Mouse (Mus musculus) forebrain, embryonic 15.5 days (tissue): ENCODE results near the gene Rps25. TPM values are rescaled to one million over a fixed set of nuclear protein-coding genes. Genes with fewer than 3 reads are reported as not detected.
"Not testable (repeated sequence)": the region's sequence is repeated elsewhere in the genome, so short reads cannot be mapped to it uniquely, and the experiment has no call there.

ENCODE experiments used
- ATAC-seq: fragments of 200-750 bp; cut with Nextera tagmentation; replicated peaks from 2 replicates; pipeline ENCODE4 v1.8.0; 2017; ENCODE audit warnings: mild to moderate bottlenecking, moderate TSS enrichment, moderate library complexity
- H3K27ac ChIP-seq: fragments of 300-500 bp; sonication (generic); replicated peaks from 2 replicates; pipeline ENCODE4 v1.5.1; 2015; ENCODE audit warnings: mild to moderate bottlenecking, inconsistent platforms
- H3K27me3 ChIP-seq: fragments of 300-500 bp; sonication (generic); 2 replicates; pipeline ENCODE4 v1.6.1; 2015; ENCODE audit warnings: inconsistent platforms
- H3K36me3 ChIP-seq: fragments of 300-500 bp; sonication (generic); 2 replicates; pipeline ENCODE4 v1.6.1; 2015; ENCODE audit warnings: mild to moderate bottlenecking, inconsistent platforms
- H3K4me1 ChIP-seq: fragments of 300-500 bp; sonication (generic); 2 replicates; pipeline ENCODE4 v1.6.1; 2015; ENCODE audit warnings: inconsistent platforms
- H3K4me2 ChIP-seq: fragments of 300-500 bp; sonication (generic); replicated peaks from 2 replicates; pipeline ENCODE4 v1.6.1; 2015; ENCODE audit warnings: mild to moderate bottlenecking, inconsistent platforms
- H3K4me3 ChIP-seq: fragments of 300-500 bp; sonication (generic); 2 replicates; pipeline ENCODE4 v1.5.1; 2015; ENCODE audit warnings: mild to moderate bottlenecking, inconsistent platforms
- H3K9ac ChIP-seq: fragments of 300-500 bp; sonication (generic); replicated peaks from 2 replicates; pipeline ENCODE4 v1.6.1; 2015; ENCODE audit warnings: mild to moderate bottlenecking, inconsistent platforms
- H3K9me3 ChIP-seq: fragments of 300-500 bp; sonication (generic); 2 replicates; pipeline ENCODE4 v1.6.1; 2016; ENCODE audit warnings: inconsistent platforms
- WGBS: fragments of 180-500 bp; shearing (Covaris S2); methylation state at CpG from one replicate; pipeline ENCODE4 v1.1.7; 2015; ENCODE audit warnings: mixed read lengths; 5-methylcytosine and 5-hydroxymethylcytosine counted together
- microRNA-seq: library from miRNA; unstranded; fragments of <30 nt; microRNA quantifications from one replicate; pipeline ENCODE4, GENCODE M21; 2016
- polyA plus RNA-seq: library from polyadenylated mRNA; unstranded; fragments of >200 nt; fragmentation: Nextera tagmentation; extraction: Ambion mirVana; gene quantifications from 2 replicates; pipeline ENCODE4 v1.2.1, GENCODE M21; 2015

The Rps25 gene
- polyA plus RNA-seq, 1 experiment from 2014 or later = 1,070 TPM

DNA sequence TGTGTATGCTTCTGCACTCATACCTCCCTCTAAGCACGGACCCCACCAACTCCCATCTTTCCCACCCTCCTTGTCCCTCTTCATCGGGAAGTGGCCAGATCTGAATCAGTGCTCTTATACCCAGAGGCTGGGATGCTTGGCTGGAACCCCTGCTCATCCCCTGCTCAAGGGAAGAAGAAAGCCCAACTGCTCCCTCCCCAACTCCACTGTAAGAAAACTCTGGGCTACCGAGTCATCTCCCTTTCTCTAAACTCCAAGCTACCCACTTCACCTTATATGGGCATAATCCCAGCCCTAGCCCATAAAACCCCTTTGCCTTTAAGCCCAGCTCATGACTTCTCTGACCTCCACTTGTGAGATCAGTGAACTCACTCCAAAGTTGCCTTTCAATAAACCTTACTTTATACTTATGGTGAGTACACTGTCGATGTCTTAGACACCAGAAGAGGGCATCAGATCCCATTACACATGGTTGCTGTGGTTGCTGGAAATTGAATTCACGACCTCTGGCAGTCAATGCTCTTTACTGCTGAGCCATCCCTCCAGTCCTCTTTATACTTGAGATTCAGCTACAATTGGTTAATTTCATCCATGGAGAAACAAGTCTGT lies 25.7 kb downstream of the Rps25 start:
- no peak overlapping the region for H3K4me3 ChIP-seq
- H3K9me3 ChIP-seq = no peaks in the 10 kb centered on the region
- H3K4me2 ChIP-seq = no peak overlapping the region
- no peaks in the 10 kb centered on the region for H3K4me1 ChIP-seq
- H3K27me3 ChIP-seq = no peaks in the 10 kb centered on the region
- ATAC-seq = no peak
- 65% methylated on average over 5 of the region's 5 CpGs for WGBS
- H3K36me3 ChIP-seq = no peaks in the 10 kb centered on the region
- H3K27ac ChIP-seq = no peak overlapping the region
- no peak overlapping the region for H3K9ac ChIP-seq

DNA sequence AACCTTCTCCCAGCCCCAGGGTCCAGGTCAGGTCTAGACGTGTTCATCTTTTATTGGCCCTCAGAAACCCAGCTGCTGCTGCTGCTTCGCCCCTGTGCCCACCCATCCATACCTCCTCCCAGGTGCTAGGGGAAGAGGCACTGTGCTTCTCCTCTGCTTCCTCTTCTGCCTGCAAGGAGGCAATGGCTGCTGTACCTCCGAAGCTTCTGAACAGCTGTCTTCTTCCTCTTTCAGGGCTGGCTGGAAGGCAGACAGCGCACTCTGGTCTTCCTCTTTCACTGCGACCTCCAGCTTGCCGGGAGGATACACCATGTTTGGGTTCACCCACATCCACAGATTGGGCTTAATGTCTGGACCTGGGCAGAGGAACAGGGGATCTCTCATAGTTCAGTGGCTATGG lies 28.8 kb downstream of the Rps25 start:
- WGBS = 89% methylated on average over 6 of the region's 6 CpGs
- no peak overlapping the region for H3K9ac ChIP-seq
- no peak overlapping the region for H3K4me3 ChIP-seq
- no peaks in the 10 kb centered on the region for H3K9me3 ChIP-seq
- H3K4me1 ChIP-seq = no peaks in the 10 kb centered on the region
- no peak overlapping the region for H3K27ac ChIP-seq
- ATAC-seq = no peak
- no peak overlapping the region for H3K4me2 ChIP-seq
- H3K27me3 ChIP-seq = no peaks in the 10 kb centered on the region
- H3K36me3 ChIP-seq = no peaks in the 10 kb centered on the region

DNA sequence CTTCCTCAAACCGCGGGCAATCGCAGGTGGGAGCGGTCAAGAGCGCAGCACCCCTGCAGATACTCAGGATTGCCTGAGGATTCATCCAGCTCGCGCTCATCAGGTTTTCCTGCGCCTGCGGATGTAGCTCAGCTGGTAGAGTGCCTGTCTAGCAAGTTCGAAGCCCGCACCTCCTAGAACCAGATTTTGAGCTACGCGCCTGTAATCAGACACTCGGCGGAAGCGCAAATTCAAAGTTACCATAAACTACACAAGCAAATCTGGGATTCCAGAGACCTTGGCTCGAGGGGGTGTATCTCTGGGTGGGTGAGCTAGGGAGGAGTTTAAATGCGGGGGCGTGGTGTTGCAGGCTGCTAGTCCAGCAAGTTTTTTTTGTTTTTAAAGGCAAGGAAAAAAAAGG lies 34.0 kb downstream of the Rps25 start, which contains the start of gene Foxr1:
Gene Foxr1, minus strand, starts transcription at position 176 of the 400 bp plus-strand sequence.
- Histone ChIP-seq H3K36me3 (no peaks in the 10 kb centered on the region), H3K4me2 (no peak within 1 kb of the TSS), H3K4me3 (no peak within 1 kb of the TSS), H3K27me3 (no peaks in the 10 kb centered on the region), H3K4me1 (no peaks in the 10 kb centered on the region), H3K27ac (no peak within 1 kb of the TSS), H3K9ac (no peak within 1 kb of the TSS), H3K9me3 (no peaks in the 10 kb centered on the region)
- 87% methylated on average over 19 of the region's 19 CpGs for WGBS
- no peak for ATAC-seq

DNA sequence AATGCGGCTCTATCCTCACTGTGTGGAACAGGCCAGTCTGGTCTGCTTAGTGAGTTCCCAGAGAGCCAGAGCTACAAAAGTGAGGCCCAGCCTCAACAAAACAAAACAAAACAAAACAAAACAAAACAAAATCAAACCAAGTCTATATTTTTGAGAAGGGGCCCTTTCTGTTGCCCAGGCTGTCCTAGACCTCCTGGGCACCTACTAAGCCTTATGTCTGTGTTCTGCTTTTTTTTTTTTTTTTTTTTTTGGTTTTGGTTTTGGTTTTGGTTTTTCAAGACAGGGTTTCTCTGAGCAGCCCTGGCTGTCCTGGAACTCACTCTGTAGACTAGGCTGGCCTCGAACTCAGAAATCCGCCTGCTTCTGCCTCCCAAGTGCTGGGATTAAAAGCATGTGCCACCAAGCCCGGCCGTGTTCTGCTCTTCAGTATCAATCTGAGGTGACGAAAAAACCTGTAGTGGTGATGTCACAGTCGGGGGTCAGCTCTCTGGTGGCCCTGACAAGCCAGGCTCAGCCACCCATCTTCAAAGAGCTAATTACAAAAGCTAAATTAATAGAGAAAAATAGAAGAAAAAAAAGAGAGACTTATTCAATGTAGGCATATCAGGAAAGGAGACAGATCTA lies 37.6 kb downstream of the Rps25 start:
- not testable (repeated sequence) for H3K9me3 ChIP-seq, H3K36me3 ChIP-seq
- 87% methylated on average over 7 of the region's 7 CpGs for WGBS

DNA sequence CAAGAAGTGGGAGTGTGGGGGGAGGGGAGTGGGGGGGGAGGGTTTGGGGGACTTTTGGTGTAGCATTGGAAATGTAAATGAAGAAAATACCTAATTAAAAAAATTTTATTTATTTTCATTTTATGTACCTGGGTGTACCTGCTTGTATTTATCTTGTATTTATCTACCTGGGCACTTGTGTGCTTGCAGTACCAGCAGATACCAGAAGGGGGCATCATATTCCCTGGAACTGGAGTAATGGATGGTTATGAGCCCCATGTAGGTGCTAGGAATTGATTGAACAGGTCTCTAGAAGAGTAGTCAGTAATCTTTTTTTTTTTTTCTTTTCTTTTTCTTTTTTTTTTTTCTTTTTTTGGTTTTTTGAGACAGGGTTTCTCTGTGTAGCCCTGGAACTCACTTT lies 43.4 kb downstream of the Rps25 start:
- no peak for ATAC-seq

More for the DNA sequence above, 37.6 kb downstream of the Rps25 start:
- H3K27me3 ChIP-seq, H3K9ac ChIP-seq, H3K4me2 ChIP-seq, ATAC-seq, H3K27ac ChIP-seq, H3K4me3 ChIP-seq, H3K4me1 ChIP-seq: not testable (repeated sequence)

DNA sequence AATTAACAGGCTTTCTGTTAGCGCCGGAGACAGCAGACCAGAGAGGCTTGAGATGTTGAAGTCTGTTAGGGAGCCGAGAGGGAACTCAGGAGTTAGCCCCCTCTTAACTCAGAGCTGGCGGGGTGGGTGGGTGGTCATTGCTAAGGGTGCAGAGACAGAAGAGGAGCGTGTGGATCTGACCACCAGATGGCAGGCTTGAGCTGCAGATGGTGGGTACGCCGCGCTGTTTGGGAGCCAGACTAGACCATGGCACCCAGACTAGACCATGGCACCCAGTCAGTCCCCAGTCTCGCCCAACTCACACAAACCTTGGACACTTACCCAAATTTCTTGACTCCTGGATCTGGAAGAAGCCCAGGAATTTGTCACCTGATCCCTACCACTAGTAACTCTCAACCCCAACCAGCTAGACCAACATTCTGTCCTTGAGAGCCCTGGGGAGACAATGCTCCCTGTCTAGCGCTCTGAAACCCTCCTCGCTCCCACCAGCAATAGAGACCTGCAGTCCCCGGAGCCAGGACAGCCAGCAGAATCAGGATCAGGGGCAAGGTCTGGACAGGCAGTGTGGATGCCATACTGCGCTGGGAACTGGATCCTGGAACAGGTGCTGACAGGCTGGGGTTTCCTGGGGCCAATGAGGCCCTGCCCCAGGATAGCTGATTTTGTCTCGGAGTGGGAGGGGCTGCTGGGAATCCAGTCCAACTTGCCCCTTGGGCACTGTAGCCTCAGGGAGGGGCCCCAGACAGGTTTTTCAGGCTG lies 47.4 kb downstream of the Rps25 start:
- no peaks in the 10 kb centered on the region for H3K9me3 ChIP-seq
- 0 out of 2 replicates have a peak, but pooled peaks cover 4% of the 10 kb centered on the region for H3K27me3 ChIP-seq
- H3K4me3 ChIP-seq = no peak overlapping the region
- H3K27ac ChIP-seq = no peak overlapping the region
- H3K36me3 ChIP-seq = no peaks in the 10 kb centered on the region
- peaks cover 39% of the 10 kb centered on the region for H3K4me1 ChIP-seq
- WGBS = 10% methylated on average over 14 of the region's 14 CpGs
- H3K9ac ChIP-seq = no peak overlapping the region
- ATAC-seq = peak; percentile 73
- no peak overlapping the region for H3K4me2 ChIP-seq

More for the DNA sequence above, 43.4 kb downstream of the Rps25 start:
- H3K4me3 ChIP-seq = no peak overlapping the region
- H3K27me3 ChIP-seq = 0 out of 2 replicates have a peak, but pooled peaks cover 4% of the 10 kb centered on the region
- H3K9ac ChIP-seq = no peak overlapping the region
- no peaks in the 10 kb centered on the region for H3K9me3 ChIP-seq
- no peak overlapping the region for H3K27ac ChIP-seq
- peaks cover 9% of the 10 kb centered on the region; the same call in 1 of the 2 replicates for H3K4me1 ChIP-seq
- H3K4me2 ChIP-seq = no peak overlapping the region
- no peaks in the 10 kb centered on the region for H3K36me3 ChIP-seq

DNA sequence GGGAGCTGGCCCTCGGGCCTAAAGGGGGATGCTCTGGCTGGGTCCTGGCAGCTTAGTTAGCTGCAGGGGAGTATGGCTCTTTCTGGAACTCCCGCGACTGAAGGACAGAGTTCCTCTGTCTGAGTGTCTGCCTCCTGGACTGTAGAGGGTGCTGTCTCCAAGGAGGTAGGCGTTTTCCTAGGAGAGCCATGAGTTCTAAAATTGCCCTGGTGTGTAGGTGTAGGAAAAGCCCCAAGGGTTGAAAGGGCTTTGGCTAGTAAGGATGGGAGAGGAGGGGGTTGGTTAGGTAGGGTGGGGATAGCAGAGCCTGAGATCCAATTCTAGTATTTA lies 47.9 kb downstream of the Rps25 start, which contains the start of gene Upk2:
Gene Upk2, minus strand, starts transcription at position 86 of the 330 bp plus-strand sequence.
- Histone ChIP-seq H3K27me3 (0 out of 2 replicates have a peak, but pooled peaks cover 4% of the 10 kb centered on the region), H3K36me3 (no peaks in the 10 kb centered on the region), H3K4me3 (no peak within 1 kb of the TSS), H3K9me3 (no peaks in the 10 kb centered on the region), H3K9ac (no peak within 1 kb of the TSS), H3K27ac (0 out of 2 replicates have a peak within 1 kb of the TSS, but pooled peaks have one; percentile 95), H3K4me1 (peaks cover 39% of the 10 kb centered on the region), H3K4me2 (no peak within 1 kb of the TSS)
- ATAC-seq = no peak
- WGBS = 25% methylated on average over 4 of the region's 4 CpGs

DNA sequence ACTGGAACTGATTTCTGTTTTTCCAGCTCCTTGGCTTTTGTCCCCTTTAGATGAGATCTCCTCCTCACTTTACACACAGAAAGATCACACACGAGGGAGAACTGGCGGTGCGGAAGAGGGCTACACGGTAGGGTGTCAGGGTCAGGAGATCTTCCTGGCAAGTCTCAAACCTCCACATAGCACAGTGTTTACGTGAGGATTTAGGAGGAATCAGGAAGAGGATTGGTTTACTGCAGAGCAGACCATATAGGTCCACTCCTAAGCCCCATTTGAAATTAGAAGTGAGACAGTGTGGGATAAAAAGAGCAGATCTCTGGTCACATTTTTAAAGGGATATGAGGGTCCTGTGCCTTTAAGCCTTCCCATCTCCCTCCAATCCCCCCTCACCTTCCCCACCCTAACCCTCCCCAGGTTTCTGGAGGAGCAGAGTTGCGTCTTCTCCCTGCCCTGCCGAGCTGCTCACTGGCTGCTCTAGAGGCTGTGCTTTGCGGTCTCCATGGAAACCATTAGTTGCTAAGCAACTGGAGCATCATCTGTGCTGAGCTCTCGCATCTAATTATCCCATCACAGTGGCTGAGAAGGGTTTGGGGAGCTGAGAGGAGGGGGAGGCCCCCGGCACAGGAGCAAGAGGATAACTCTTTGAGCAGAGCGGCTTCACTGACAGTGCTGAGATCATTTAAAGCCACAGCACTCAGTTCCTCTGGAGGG lies 50.2 kb downstream of the Rps25 start:
- Histone ChIP-seq H3K36me3 (no peaks in the 10 kb centered on the region), H3K4me1 (peaks cover 39% of the 10 kb centered on the region), H3K27ac (peak overlapping the region; percentile 95), H3K9ac (peak overlapping the region; percentile 34; the same call in 1 of the 2 replicates), H3K27me3 (0 out of 2 replicates have a peak, but pooled peaks cover 4% of the 10 kb centered on the region), H3K9me3 (no peaks in the 10 kb centered on the region), H3K4me3 (peak overlapping the region; percentile 23), H3K4me2 (peak overlapping the region; percentile 39)
- peak; percentile 97 for ATAC-seq
- 1% methylated on average over 11 of the region's 11 CpGs for WGBS

Small RNAs within 50 kb of the gene (microRNA-seq; reads per million reads assigned to microRNA genes)
- gene Mir7085 = not detected

Other genes with a start within 250 kb of the Rps25 start
- 25.7 and 26.4 TPM in 2 replicates for gene Cbl, start 173.1 kb upstream of the Rps25 start, polyA plus RNA-seq
- gene Ccdc153, start 166.5 kb upstream of the Rps25 start, polyA plus RNA-seq = 0.32 TPM in 1 of 2 replicates, not detected in the other
- gene Pdzd3, start 155.7 kb upstream of the Rps25 start, polyA plus RNA-seq = 0.59 and 0.61 TPM in 2 replicates
- 4.5 and 5.2 TPM in 2 replicates for gene Nlrx1, start 138.5 kb upstream of the Rps25 start, polyA plus RNA-seq
- 14.2 and 15.6 TPM in 2 replicates for gene Abcg4, start 118.5 kb upstream of the Rps25 start, polyA plus RNA-seq
- 33.4 and 35.4 TPM in 2 replicates for gene Hinfp, start 101.5 kb upstream of the Rps25 start, polyA plus RNA-seq
- 21.5 and 24.2 TPM in 2 replicates for gene C2cd2l, start 86.9 kb upstream of the Rps25 start, polyA plus RNA-seq
- 32.2 and 32.5 TPM in 2 replicates for gene Dpagt1, start 81.1 kb upstream of the Rps25 start, polyA plus RNA-seq
- 232 and 253 TPM in 2 replicates for gene H2afx, start 72.4 kb upstream of the Rps25 start, polyA plus RNA-seq
- 66.3 and 71.2 TPM in 2 replicates for gene Hmbs, start 62.9 kb upstream of the Rps25 start, polyA plus RNA-seq
- 38.4 and 42.3 TPM in 2 replicates for gene Vps11, start 45.5 kb upstream of the Rps25 start, polyA plus RNA-seq
- 21.6 and 22.0 TPM in 2 replicates for gene Hyou1, start 27.6 kb upstream of the Rps25 start, polyA plus RNA-seq
- 36.1 and 37.4 TPM in 2 replicates for gene Slc37a4, start 10.3 kb upstream of the Rps25 start, polyA plus RNA-seq
- 320 and 321 TPM in 2 replicates for gene Trappc4, start 461 bp downstream of the Rps25 start, polyA plus RNA-seq
- gene Ccdc84, start 11.4 kb downstream of the Rps25 start, polyA plus RNA-seq = 34.6 and 35.1 TPM in 2 replicates
- gene Foxr1, start 34.0 kb downstream of the Rps25 start, polyA plus RNA-seq = not detected in 2 replicates
- not detected in 2 replicates for gene Upk2, start 47.8 kb downstream of the Rps25 start, polyA plus RNA-seq
- gene Bcl9l, start 75.7 kb downstream of the Rps25 start, polyA plus RNA-seq = 13.6 and 14.4 TPM in 2 replicates
- gene Cxcr5, start 154.7 kb downstream of the Rps25 start, polyA plus RNA-seq = 0.06 TPM in 1 of 2 replicates, not detected in the other
- gene Ddx6, start 197.8 kb downstream of the Rps25 start, polyA plus RNA-seq = 22.9 and 23.1 TPM in 2 replicates